8 mouse cellular contexts compared by ENCODE assay signal in genomic region chr15:97849116-97849911, GRCm38 (mm10). TPM values are rescaled to one million over a fixed set of nuclear protein-coding genes. Genes with fewer than 3 reads are reported as not detected.
DNase-seq lines count a peak whose midpoint lies in the region; ATAC-seq lines count a peak whose summit lies in the region.

No protein-coding gene starts in this region.

- no peaks in the 10 kb centered on the region for H3K27me3 ChIP-seq in forebrain, embryonic 13.5 days
- no peaks in the 10 kb centered on the region for H3K27me3 ChIP-seq in liver, embryonic 15.5 days
- no peaks in the 10 kb centered on the region for H3K27me3 ChIP-seq in neural tube, embryonic 11.5 days (ENCODE audit: control insufficient read depth, insufficient read depth, low read length)

- no peaks in the 10 kb centered on the region for H3K9me3 ChIP-seq in forebrain, embryonic 13.5 days (replicated peaks)
- no peaks in the 10 kb centered on the region for H3K9me3 ChIP-seq in liver, embryonic 15.5 days (replicated peaks)
- H3K9me3 ChIP-seq in neural tube, embryonic 11.5 days (ENCODE audit: control insufficient read depth, low read length), result no peaks in the 10 kb centered on the region

- peak overlapping the region; percentile 63 for H3K4me2 ChIP-seq in forebrain, embryonic 13.5 days
- peak overlapping the region; percentile 76 for H3K4me2 ChIP-seq in liver, embryonic 15.5 days
- H3K4me2 ChIP-seq in neural tube, embryonic 11.5 days (ENCODE audit: low read depth), result peak overlapping the region; percentile 51

- peak overlapping the region; percentile 36 for H3K4me3 ChIP-seq in forebrain, embryonic 13.5 days
- peak overlapping the region; percentile 56 for H3K4me3 ChIP-seq in liver, embryonic 15.5 days (replicated peaks)
- peak overlapping the region; percentile 27 for H3K4me3 ChIP-seq in neural tube, embryonic 11.5 days (ENCODE audit: low read depth, low read length)

- peaks cover 6% of the 10 kb centered on the region; the same call in 1 of the 2 replicates for H3K4me1 ChIP-seq in forebrain, embryonic 13.5 days
- H3K4me1 ChIP-seq in liver, embryonic 15.5 days (replicated peaks), result peaks cover 81% of the 10 kb centered on the region
- H3K4me1 ChIP-seq in neural tube, embryonic 11.5 days (ENCODE audit: control insufficient read depth, insufficient read depth, low read length), result no peaks in the 10 kb centered on the region

- peak overlapping the region; percentile 51 for H3K9ac ChIP-seq in forebrain, embryonic 13.5 days
- peak overlapping the region; percentile 35; the same call in 1 of the 2 replicates for H3K9ac ChIP-seq in liver, embryonic 15.5 days
- peak overlapping the region; percentile 28 for H3K9ac ChIP-seq in neural tube, embryonic 11.5 days (ENCODE audit: low read length)

- intact Hi-C loops in heart, postnatal 10 days (cut with DNase I), result loop anchor here (1.0 kb wide), 4 partner anchors 24 to 131 kb away; no protein-coding TSS in a partner anchor

- peak; percentile 91 for DNase-seq in ES-CJ7 (ENCODE audit: low read depth, low spot score)
- DNase-seq in c-Kit-positive CD71-positive TER-119-positive erythroid progenitor cells, embryonic 14.5 days (ENCODE audit: low spot score), result peak; percentile 95
- DNase-seq in heart, postnatal 10 days, result peak; percentile 93 to 94
- peak; percentile 87 to 92 for DNase-seq in kidney, postnatal 4 days
- peak; percentile 85 for DNase-seq in neural tube, embryonic 11.5 days (ENCODE audit: low spot score)
- peak; percentile 83 for DNase-seq in telencephalon, adult 2 months (ENCODE audit: low read depth, low spot score)

- H3K27ac ChIP-seq in forebrain, embryonic 13.5 days, result no peak overlapping the region
- H3K27ac ChIP-seq in liver, embryonic 15.5 days (replicated peaks), result peak overlapping the region; percentile 83
- H3K27ac ChIP-seq in neural tube, embryonic 11.5 days (ENCODE audit: low read depth, low read length), result no peak overlapping the region

- 7% methylated on average over 19 of the region's 19 CpGs for WGBS in forebrain, embryonic 13.5 days
- WGBS in liver, embryonic 15.5 days (ENCODE audit: insufficient replicate concordance), result 4% methylated on average over 19 of the region's 19 CpGs
- WGBS in neural tube, embryonic 11.5 days, result 10% methylated on average over 19 of the region's 19 CpGs

- no peaks in the 10 kb centered on the region for H3K36me3 ChIP-seq in forebrain, embryonic 13.5 days (ENCODE audit: poor library complexity, severe bottlenecking)
- H3K36me3 ChIP-seq in liver, embryonic 15.5 days (replicated peaks), result no peaks in the 10 kb centered on the region
- H3K36me3 ChIP-seq in neural tube, embryonic 11.5 days (ENCODE audit: control insufficient read depth, insufficient read depth, low read length), result no peaks in the 10 kb centered on the region

- ATAC-seq in forebrain, embryonic 13.5 days, result peak; percentile 80
- peak; percentile 43 for ATAC-seq in liver, embryonic 15.5 days (ENCODE audit: insufficient read depth)
- peak; percentile 48; the same call in 1 of the 2 replicates for ATAC-seq in neural tube, embryonic 11.5 days (ENCODE audit: insufficient read depth, low FRiP score, low TSS enrichment)

RNA-seq across cellular contexts. Expression of gene Hdac7, which starts 5.0 kb away (rescaled TPM):
- polyA plus RNA-seq in forebrain, embryonic 13.5 days (2015; fragmentation: Nextera tagmentation; extraction: Ambion mirVana), result 20.3 and 23.3 TPM in 2 replicates
- 10 to 100 TPM; 57.9 to 59.4 TPM for total RNA-seq in heart, postnatal 10 days (2021)
- 5.7 and 6.5 TPM in 2 replicates for polyA plus RNA-seq in liver, embryonic 15.5 days (2015; fragmentation: Nextera tagmentation; extraction: Ambion mirVana)
- polyA plus RNA-seq in neural tube, embryonic 11.5 days (2014; fragmentation: Nextera tagmentation; extraction: Ambion mirVana), result 21.0 and 23.2 TPM in 2 replicates
